Mouse (Mus musculus): ENCODE results near the gene Sema5a.

Sema5a gene

GRCm38 (mm10) chr15:32247281-32247680, 2.7 kb downstream of the Sema5a start:
- no peak for DNase-seq (ENCODE audit: low spot score)

GRCm38 (mm10) chr15:32254806-32255205, 10.2 kb downstream of the Sema5a start:
- DNase-seq (ENCODE audit: low spot score): no peak

GRCm38 (mm10) chr15:32257340-32257739, 12.7 kb downstream of the Sema5a start:
- no peak for DNase-seq (ENCODE audit: low spot score)

GRCm38 (mm10) chr15:32257886-32258319, 13.3 kb downstream of the Sema5a start:
- DNase-seq (ENCODE audit: low spot score): no peak

- no peak for DNase-seq (ENCODE audit: low spot score)
Observed at GRCm38 (mm10) chr15:32259362-32260096, 14.9 kb downstream of the Sema5a start.

- DNase-seq (ENCODE audit: low spot score): no peak
Observed at GRCm38 (mm10) chr15:32260942-32261341, 16.3 kb downstream of the Sema5a start.

GRCm38 (mm10) chr15:32263651-32264050, 19.0 kb downstream of the Sema5a start:
- DNase-seq (ENCODE audit: low spot score): no peak

GRCm38 (mm10) chr15:32264822-32265377, 20.3 kb downstream of the Sema5a start:
- no peak for DNase-seq (ENCODE audit: low spot score)

GRCm38 (mm10) chr15:32265378-32265934, 20.8 kb downstream of the Sema5a start:
- DNase-seq (ENCODE audit: low spot score): no peak

- no peak for DNase-seq (ENCODE audit: low spot score)
Observed at GRCm38 (mm10) chr15:32266122-32266820, 21.7 kb downstream of the Sema5a start.

- DNase-seq (ENCODE audit: low spot score): no peak
Observed at GRCm38 (mm10) chr15:32270106-32270505, 25.5 kb downstream of the Sema5a start.

GRCm38 (mm10) chr15:32273925-32274324, 29.3 kb downstream of the Sema5a start:
- no peak for DNase-seq (ENCODE audit: low spot score)

- DNase-seq (ENCODE audit: low spot score): no peak
Observed at GRCm38 (mm10) chr15:32275020-32275419, 30.4 kb downstream of the Sema5a start.

- no peak for DNase-seq (ENCODE audit: low spot score)
Observed at GRCm38 (mm10) chr15:32278600-32278999, 34.0 kb downstream of the Sema5a start.

- no peak for DNase-seq (ENCODE audit: low spot score)
Observed at GRCm38 (mm10) chr15:32281374-32281773, 36.8 kb downstream of the Sema5a start.

- DNase-seq (ENCODE audit: low spot score): no peak
Observed at GRCm38 (mm10) chr15:32284688-32285087, 40.1 kb downstream of the Sema5a start.

GRCm38 (mm10) chr15:32286296-32286695, 41.7 kb downstream of the Sema5a start:
- DNase-seq (ENCODE audit: low spot score): no peak

GRCm38 (mm10) chr15:32288480-32288879, 43.9 kb downstream of the Sema5a start:
- DNase-seq (ENCODE audit: low spot score): no peak

- DNase-seq (ENCODE audit: low spot score): no peak
Observed at GRCm38 (mm10) chr15:32291000-32291399, 46.4 kb downstream of the Sema5a start.

- DNase-seq (ENCODE audit: low spot score): no peak
Observed at GRCm38 (mm10) chr15:32296523-32296922, 51.9 kb downstream of the Sema5a start.

- DNase-seq (ENCODE audit: low spot score): no peak
Observed at GRCm38 (mm10) chr15:32297266-32297665, 52.7 kb downstream of the Sema5a start.

GRCm38 (mm10) chr15:32298525-32298924, 53.9 kb downstream of the Sema5a start:
- no peak for DNase-seq (ENCODE audit: low spot score)

GRCm38 (mm10) chr15:32300991-32301390, 56.4 kb downstream of the Sema5a start:
- DNase-seq (ENCODE audit: low spot score): no peak
